Mouse (Mus musculus) c-Kit-positive CD71-negative TER-119-negative erythroid progenitor cells, embryonic 14.5 days (primary cell): ENCODE results near the gene Prss38.

Source experiments
- DNase-seq: peaks from one replicate; pipeline ENCODE4 v3.0.0-alpha.2; 2013; ENCODE audit warnings: low read depth

Prss38 gene

DNA sequence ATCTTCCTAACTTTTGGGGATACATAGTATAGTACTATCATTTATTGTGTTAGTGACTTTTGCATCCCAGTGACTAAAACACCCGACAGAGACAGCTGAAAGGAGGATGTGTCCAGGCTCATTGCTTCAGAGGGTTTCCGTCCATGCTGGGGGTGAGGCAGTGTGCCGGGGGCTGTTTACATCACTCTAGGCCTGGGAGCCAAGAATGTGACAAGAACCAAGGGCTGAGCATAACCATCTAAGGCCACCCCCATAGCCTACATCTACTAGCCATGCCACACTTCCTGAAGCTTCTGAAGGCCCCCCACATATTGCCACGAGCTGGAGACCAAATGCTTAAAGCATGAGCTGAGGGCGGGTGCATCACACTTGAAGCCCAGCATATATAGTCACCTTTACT is 50.7 kb downstream of the Prss38 start:
- no peak for DNase-seq

DNA sequence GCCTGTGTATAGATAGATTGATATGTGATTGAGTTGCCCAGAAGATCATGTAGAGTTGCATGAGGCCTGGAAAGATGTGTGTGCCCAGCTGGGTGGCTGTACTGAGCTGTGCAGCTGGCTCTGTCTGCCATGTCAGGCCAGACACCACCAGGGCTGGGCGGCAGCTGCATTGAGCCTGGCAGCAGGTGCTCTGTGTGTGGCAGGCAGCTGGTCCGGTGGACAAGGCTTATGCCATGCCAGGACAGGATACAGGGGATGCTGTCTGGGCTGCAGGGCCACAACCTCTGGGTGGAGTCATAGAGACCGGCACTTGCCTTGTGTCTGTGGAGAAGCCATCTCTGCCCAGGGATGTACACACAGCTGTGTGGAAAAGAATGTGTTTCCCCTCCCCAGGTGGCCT is 52.5 kb downstream of the Prss38 start:
- no peak for DNase-seq
